Mouse (Mus musculus) kidney, adult 2 months (tissue): Measurements from ENCODE around the gene Arvcf.

ENCODE experiments used
- CTCF ChIP-seq: fragments of 200-500 bp; conservative IDR thresholded peaks from 2 replicates; pipeline ENCODE4 v1.5.1; 2011; ENCODE audit warnings: low read depth, mild to moderate bottlenecking, control low read depth, low read length, moderate library complexity, mixed read lengths; ENCODE audit not compliant: insufficient read depth, insufficient read length
- POLR2A ChIP-seq: fragments of 200-500 bp; IDR thresholded peaks from one replicate; pipeline ENCODE4 v1.6.1; 2011; ENCODE audit warnings: low read depth, low read length, control low read depth

- TF ChIP-seq CTCF (no peak), POLR2A (no peak)
Observed at GRCm38 (mm10) chr16:18407912-18408311, 59.9 kb downstream of the Arvcf start.
